Mouse (Mus musculus) embryonic facial prominence, embryonic 14.5 days (tissue): ENCODE results near the gene Anapc11. TPM values are rescaled to one million over a fixed set of nuclear protein-coding genes. Genes with fewer than 3 reads are reported as not detected.

Experiments used
- microRNA-seq: library from miRNA; unstranded; fragments of <30 nt; microRNA quantifications from one replicate; pipeline ENCODE4, GENCODE M21; 2016; ENCODE audit warnings: borderline number of aligned reads
- polyA plus RNA-seq: library from polyadenylated mRNA; unstranded; fragments of >200 nt; fragmentation: Nextera tagmentation; extraction: Ambion mirVana; gene quantifications from 2 replicates; pipeline ENCODE4 v1.2.1, GENCODE M21; 2014

The Anapc11 gene
- polyA plus RNA-seq, 1 experiment from 2014 or later, result 242 TPM

Small RNAs within 50 kb of the gene (microRNA-seq; reads per million reads assigned to microRNA genes)
- 0.83 reads per million for gene Mir6936

Other genes starting within 250 kb of the Anapc11 start
- 2,264 and 2,593 TPM in 2 replicates for gene Actg1, start 249.9 kb upstream of the Anapc11 start, polyA plus RNA-seq
- gene Fscn2, start 236.9 kb upstream of the Anapc11 start, polyA plus RNA-seq, result 0.48 and 1.1 TPM in 2 replicates
- gene Faap100, start 219.7 kb upstream of the Anapc11 start, polyA plus RNA-seq, result 30.0 and 32.7 TPM in 2 replicates
- 38.1 and 44.6 TPM in 2 replicates for gene Nploc4, start 160.7 kb upstream of the Anapc11 start, polyA plus RNA-seq
- 0.63 TPM in 1 of 2 replicates, not detected in the other for gene Tspan10, start 155.8 kb upstream of the Anapc11 start, polyA plus RNA-seq
- not detected in 2 replicates for gene Pde6g, start 144.9 kb upstream of the Anapc11 start, polyA plus RNA-seq
- 12.8 and 15.3 TPM in 2 replicates for gene Oxld1, start 140.4 kb upstream of the Anapc11 start, polyA plus RNA-seq
- gene Ccdc137, start 140.3 kb upstream of the Anapc11 start, polyA plus RNA-seq, result 27.7 and 27.9 TPM in 2 replicates
- gene Arl16, start 130.8 kb upstream of the Anapc11 start, polyA plus RNA-seq, result 43.2 and 46.4 TPM in 2 replicates
- 135 and 148 TPM in 2 replicates for gene Mrpl12, start 113.8 kb upstream of the Anapc11 start, polyA plus RNA-seq
- 47.6 and 53.1 TPM in 2 replicates for gene Slc25a10, start 106.6 kb upstream of the Anapc11 start, polyA plus RNA-seq
- gene Gcgr, start 67.7 kb upstream of the Anapc11 start, polyA plus RNA-seq, result 1.0 and 1.4 TPM in 2 replicates
- gene Mcrip1, start 48.7 kb upstream of the Anapc11 start, polyA plus RNA-seq, result 238 and 253 TPM in 2 replicates
- gene Ppp1r27, start 47.3 kb upstream of the Anapc11 start, polyA plus RNA-seq, result 9.6 and 9.7 TPM in 2 replicates
- gene P4hb, start 25.2 kb upstream of the Anapc11 start, polyA plus RNA-seq, result 996 and 1,037 TPM in 2 replicates
- gene Arhgdia, start 16.8 kb upstream of the Anapc11 start, polyA plus RNA-seq, result 558 and 609 TPM in 2 replicates
- 406 and 433 TPM in 2 replicates for gene Alyref, start 56 bp upstream of the Anapc11 start, polyA plus RNA-seq
- 1.3 and 1.8 TPM in 2 replicates for gene Npb, start 10.1 kb downstream of the Anapc11 start, polyA plus RNA-seq
- gene Pcyt2, start 19.5 kb downstream of the Anapc11 start, polyA plus RNA-seq, result 88.8 and 97.5 TPM in 2 replicates
- 21.8 and 23.0 TPM in 2 replicates for gene Sirt7, start 26.8 kb downstream of the Anapc11 start, polyA plus RNA-seq
- 26.3 and 26.8 TPM in 2 replicates for gene Mafg, start 35.2 kb downstream of the Anapc11 start, polyA plus RNA-seq
- gene Pycr1, start 45.3 kb downstream of the Anapc11 start, polyA plus RNA-seq, result 56.7 and 64.7 TPM in 2 replicates
- gene Myadml2, start 49.7 kb downstream of the Anapc11 start, polyA plus RNA-seq, result 3.4 and 3.6 TPM in 2 replicates
- gene Notum, start 62.8 kb downstream of the Anapc11 start, polyA plus RNA-seq, result 3.6 and 4.9 TPM in 2 replicates
- gene Aspscr1, start 74.6 kb downstream of the Anapc11 start, polyA plus RNA-seq, result 93.1 and 100.0 TPM in 2 replicates
- gene Cenpx, start 115.3 kb downstream of the Anapc11 start, polyA plus RNA-seq, result 139 and 145 TPM in 2 replicates
- 46.5 and 50.7 TPM in 2 replicates for gene Lrrc45, start 115.5 kb downstream of the Anapc11 start, polyA plus RNA-seq
- gene Rac3, start 123.0 kb downstream of the Anapc11 start, polyA plus RNA-seq, result 16.5 and 16.6 TPM in 2 replicates
- 23.5 and 27.0 TPM in 2 replicates for gene Dcxr, start 128.9 kb downstream of the Anapc11 start, polyA plus RNA-seq
- 58.3 and 113 TPM in 2 replicates for gene Cbr2, start 133.7 kb downstream of the Anapc11 start, polyA plus RNA-seq
- 3.0 and 4.8 TPM in 2 replicates for gene Hmga1b, start 164.4 kb downstream of the Anapc11 start, polyA plus RNA-seq
- 32.5 and 36.9 TPM in 2 replicates for gene Rfng, start 185.8 kb downstream of the Anapc11 start, polyA plus RNA-seq
- gene Gps1, start 185.9 kb downstream of the Anapc11 start, polyA plus RNA-seq, result 207 and 219 TPM in 2 replicates
- 51.0 and 63.8 TPM in 2 replicates for gene Dus1l, start 198.0 kb downstream of the Anapc11 start, polyA plus RNA-seq
- 67.2 and 77.4 TPM in 2 replicates for gene Fasn, start 226.1 kb downstream of the Anapc11 start, polyA plus RNA-seq